9 mouse cellular contexts compared by ENCODE assay signal in the genomic region with DNA sequence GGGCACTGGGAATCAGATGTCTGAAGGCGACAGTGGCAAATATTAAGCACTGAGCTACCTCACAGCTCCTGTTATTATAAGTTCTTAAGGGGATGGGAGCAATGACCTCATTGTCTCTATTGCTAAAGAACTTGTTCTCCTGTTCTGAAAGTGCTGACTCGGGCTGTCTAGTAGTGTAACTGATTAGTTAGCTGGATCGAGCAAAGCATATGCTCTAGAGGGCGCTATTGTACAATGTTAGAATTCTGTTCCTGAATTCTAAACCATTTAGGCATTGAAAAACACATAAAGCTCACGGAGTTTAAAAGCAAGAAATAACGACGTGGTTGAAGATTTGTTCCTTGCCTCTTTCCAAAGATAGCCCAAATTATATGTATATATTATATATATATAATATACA. TPM values are rescaled to one million over a fixed set of nuclear protein-coding genes. Genes with fewer than 3 reads are reported as not detected.
A peak's percentile ranks its signal among the peaks of the same experiment; 100 is the strongest.
DNase-seq lines count a peak whose midpoint lies in the region; ATAC-seq and TF ChIP-seq lines count a peak whose summit lies in the region.
"Had no signal": no experiment of that assay in that cellular context is flagged by ENCODE, and none has a peak within 500 bp of the region (broad histone marks: within the 10 kb centered on the region; RNA-seq: fewer than 3 reads in every experiment).

No protein-coding gene starts in this region.

- no peak overlapping the region for H3K9ac ChIP-seq in kidney, embryonic 16.5 days (replicated peaks; ENCODE audit: low read length)
- H3K9ac ChIP-seq in forebrain, postnatal 0 days: no peak overlapping the region
- H3K9ac ChIP-seq: lung, embryonic 15.5 days had no signal

- no peak for ATAC-seq in kidney, embryonic 16.5 days (ENCODE audit: low FRiP score, low TSS enrichment)
- ATAC-seq in forebrain, postnatal 0 days: peak; percentile 61
- ATAC-seq in megakaryocyte-erythroid progenitor cell, adult 5-6 weeks (replicated peaks; ENCODE audit: low FRiP score, low TSS enrichment, poor library complexity, severe bottlenecking): no peak

- no peak overlapping the region for H3K4me2 ChIP-seq in kidney, embryonic 16.5 days (replicated peaks; ENCODE audit: low read depth, low read length)
- H3K4me2 ChIP-seq in forebrain, postnatal 0 days (ENCODE audit: low read depth): no peak overlapping the region
- H3K4me2 ChIP-seq: lung, embryonic 15.5 days had no signal

- H3K9me3 ChIP-seq in kidney, embryonic 16.5 days (ENCODE audit: low read length): no peaks in the 10 kb centered on the region
- H3K9me3 ChIP-seq in forebrain, postnatal 0 days (ENCODE audit: low read length): no peaks in the 10 kb centered on the region
- H3K9me3 ChIP-seq: lung, embryonic 15.5 days had no signal

- no peak overlapping the region for H3K27ac ChIP-seq in kidney, embryonic 16.5 days (ENCODE audit: low read length)
- H3K27ac ChIP-seq in forebrain, postnatal 0 days (ENCODE audit: low read depth, low read length): no peak overlapping the region
- H3K27ac ChIP-seq in left cerebral cortex, adult 2 months: no peak overlapping the region
- H3K27ac ChIP-seq: lung, embryonic 15.5 days had no signal

- peak; percentile 19 to 27 for DNase-seq in kidney, adult 8-10 months
- DNase-seq in MN1 (ENCODE audit: low spot score): peak; percentile 6
- DNase-seq in c-Kit-positive CD71-positive TER-119-negative erythroid progenitor cells, embryonic 14.5 days (ENCODE audit: low read depth): peak; percentile 6
- peak; percentile 79 for DNase-seq in forebrain, postnatal 0 days
- peak; percentile 13 to 14 for DNase-seq in left cerebral cortex, adult 2 months (ENCODE audit: extremely low spot score in 1 of 2, low spot score in 2 of 2)

- no peaks in the 10 kb centered on the region for H3K4me1 ChIP-seq in kidney, embryonic 16.5 days (ENCODE audit: insufficient read depth, low read length)
- H3K4me1 ChIP-seq in forebrain, postnatal 0 days (ENCODE audit: insufficient read depth): no peaks in the 10 kb centered on the region
- H3K4me1 ChIP-seq: lung, embryonic 15.5 days had no signal

- no peaks in the 10 kb centered on the region for H3K27me3 ChIP-seq in kidney, embryonic 16.5 days (ENCODE audit: insufficient read depth, low read length)
- H3K27me3 ChIP-seq in forebrain, postnatal 0 days (ENCODE audit: insufficient read depth, low read length): no peaks in the 10 kb centered on the region
- H3K27me3 ChIP-seq: lung, embryonic 15.5 days had no signal

- intact Hi-C loops in left cerebral cortex, adult 2 months (cut with DNase I): loop anchor here (2.0 to 5.0 kb wide), 3 partner anchors 58 to 789 kb away; a partner anchor contains a TSS

- no peak overlapping the region for H3K4me3 ChIP-seq in kidney, embryonic 16.5 days (ENCODE audit: low read length)
- H3K4me3 ChIP-seq in forebrain, postnatal 0 days (ENCODE audit: low read depth, low read length): no peak overlapping the region
- H3K4me3 ChIP-seq in left cerebral cortex, adult 2 months: no peak overlapping the region
- H3K4me3 ChIP-seq: erythroblast, embryonic 14.5 days; lung, embryonic 15.5 days had no signal

- peak; percentile 63 for TF ChIP-seq CTCF in forebrain, postnatal 0 days (IDR thresholded peaks at IDR 0.05; ENCODE audit: low read depth)
- TF ChIP-seq CTCF in left cerebral cortex, adult 2 months (IDR thresholded peaks at IDR 0.05): peak; percentile 64

- WGBS in kidney, embryonic 16.5 days: 26% methylated on average over 7 of the region's 7 CpGs
- WGBS in forebrain, postnatal 0 days: 17% methylated on average over 7 of the region's 7 CpGs

- H3K36me3 ChIP-seq in kidney, embryonic 16.5 days (ENCODE audit: insufficient read depth, low read length): no peaks in the 10 kb centered on the region
- H3K36me3 ChIP-seq in forebrain, postnatal 0 days (ENCODE audit: insufficient read depth): no peaks in the 10 kb centered on the region
- H3K36me3 ChIP-seq: lung, embryonic 15.5 days had no signal

RNA-seq across cellular contexts. Expression of a gene that starts 20.3 kb away (rescaled TPM):
- polyA plus RNA-seq in kidney, embryonic 16.5 days (2015; fragmentation: Nextera tagmentation; extraction: Ambion mirVana): not detected in 2 replicates
- total RNA-seq in forebrain, postnatal 0 days (2014; rRNA removed): not detected in 2 replicates
- polyA plus RNA-seq in forebrain, postnatal 0 days (2015; fragmentation: Nextera tagmentation; extraction: Ambion mirVana): not detected in 2 replicates
- total RNA-seq in left cerebral cortex, adult 2 months (2021): not detected
- not detected in 2 replicates for total RNA-seq in megakaryocyte-erythroid progenitor cell, adult 5-6 weeks (2014; fragmentation: Nextera tagmentation)
- total RNA-seq in megakaryocyte-erythroid progenitor cell, adult 5-6 weeks (2017): not detected in 2 replicates
- polyA plus RNA-seq: erythroblast, embryonic 14.5 days; lung, embryonic 15.5 days had no signal

Comparison
In these comparisons a context has a peak if more than half of its experiments do, and no peak if none do; other contexts are left out.
1. DNase-seq: peak in every context shown above with its lines; median percentile 79 in forebrain, postnatal 0 days; 23 in kidney, adult 8-10 months; 14 in left cerebral cortex, adult 2 months; 6 in MN1; 6 in c-Kit-positive CD71-positive TER-119-negative erythroid progenitor cells, embryonic 14.5 days.